Mouse (Mus musculus): ENCODE results near the gene Cenpb. TPM values are rescaled to one million over a fixed set of nuclear protein-coding genes. Genes with fewer than 3 reads are reported as not detected.

The Cenpb gene
- total RNA-seq, 1 experiment = 38.5 TPM

DNA sequence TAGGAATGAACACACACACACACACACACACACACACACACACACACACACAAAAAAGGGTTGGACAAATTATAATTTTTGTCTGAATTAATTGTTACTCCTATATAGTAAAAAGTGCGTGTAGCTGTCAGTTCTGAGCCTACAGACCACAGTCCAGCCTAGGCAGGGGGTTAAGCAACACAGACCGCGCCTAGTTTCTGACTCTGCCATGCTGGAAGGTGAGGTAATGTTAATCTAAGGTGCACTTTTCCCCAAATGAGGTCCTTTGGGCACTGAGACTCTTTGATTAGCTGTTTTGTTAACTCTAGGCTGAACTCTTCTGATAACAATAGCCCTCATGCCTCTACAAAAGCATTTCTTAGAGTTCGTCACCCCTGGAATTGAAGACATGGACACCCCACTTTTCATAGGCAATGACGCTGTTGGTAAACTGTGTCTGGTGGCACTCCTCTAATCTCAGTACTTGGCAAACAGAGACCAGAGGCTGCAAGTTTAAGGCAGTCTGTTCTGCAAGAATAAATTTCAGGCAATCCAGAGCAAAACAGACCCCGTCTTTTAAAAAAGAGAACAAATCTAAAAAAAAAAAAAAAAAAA, 24.0 kb upstream of the Cenpb start:
- DNase-seq (ENCODE audit: low read depth, low spot score) = no peak
- Histone ChIP-seq H3K4me1 (ENCODE audit: control insufficient read depth in 2 of 2, insufficient read depth in 2 of 2, low read length in 2 of 2, poor library complexity in 1 of 2) (peaks cover 2 to 5% of the 10 kb centered on the region in 2 experiments; a peak in 1 of 4 replicates), H3K9ac (ENCODE audit: insufficient read depth, low read depth, low read length, poor library complexity, severe bottlenecking) (no peak overlapping the region), H3K36me3 (ENCODE audit: control insufficient read depth, insufficient read depth, low read length, poor library complexity, severe bottlenecking) (no peaks in the 10 kb centered on the region), H3K27ac (ENCODE audit: insufficient read depth, low read depth, low read length, poor library complexity, severe bottlenecking) (no peak overlapping the region), H3K4me3 (ENCODE audit: insufficient read depth in 1 of 2, low read depth in 1 of 2, low read length in 2 of 2, poor library complexity in 1 of 2, severe bottlenecking in 1 of 2) (no peak overlapping the region), H3K9me3 (ENCODE audit: control insufficient read depth, insufficient read depth, low read depth, low read length) (no peaks in the 10 kb centered on the region)
- in situ Hi-C loops (cut with MboI; ENCODE audit: low sequenced_read_pairs in 2 of 2, unreplicated experiment in 2 of 2) = no loop called here
- no peak for TF ChIP-seq ZC3H11A (IDR thresholded peaks at IDR 0.05; ENCODE audit: borderline replicate concordance, low read depth, low read length)

DNA sequence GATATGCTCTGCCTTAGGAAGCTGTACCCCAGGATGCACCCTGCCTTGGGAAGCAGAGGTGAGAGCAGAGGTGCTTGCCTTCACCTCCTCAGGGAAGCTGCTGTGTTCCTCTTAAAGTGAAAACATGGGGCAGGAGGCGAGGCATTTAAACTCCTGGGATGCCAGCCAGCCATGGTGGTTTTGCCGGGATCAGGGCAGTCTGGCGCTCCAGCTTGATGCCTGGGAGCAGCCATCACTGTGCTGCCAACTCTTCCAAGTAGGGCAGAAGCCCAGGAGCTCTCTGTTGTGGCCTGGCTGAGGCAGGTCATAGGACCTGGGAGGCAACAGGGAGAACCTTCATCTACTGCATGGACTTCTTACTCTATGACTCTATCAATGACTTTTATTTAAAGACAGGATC, 21.4 kb upstream of the Cenpb start:
- no peak overlapping the region for H3K27ac ChIP-seq (ENCODE audit: insufficient read depth, low read depth, low read length, poor library complexity, severe bottlenecking)
- peaks cover 2 to 14% of the 10 kb centered on the region in 2 experiments; a peak in 1 of 4 replicates for H3K4me1 ChIP-seq (ENCODE audit: control insufficient read depth in 2 of 2, insufficient read depth in 2 of 2, low read length in 2 of 2, poor library complexity in 1 of 2)
- no peak for TF ChIP-seq CHD2 (IDR thresholded peaks at IDR 0.05; ENCODE audit: low read depth, low read length)
- no peak for TF ChIP-seq ZNF384 (IDR thresholded peaks at IDR 0.05; ENCODE audit: low read depth, low read length)
- no peak for TF ChIP-seq ZC3H11A (IDR thresholded peaks at IDR 0.05; ENCODE audit: borderline replicate concordance, low read depth, low read length)
- TF ChIP-seq HCFC1 (IDR thresholded peaks at IDR 0.05; ENCODE audit: borderline replicate concordance, insufficient read depth, low read length) = no peak
- TF ChIP-seq MAFK (IDR thresholded peaks at IDR 0.05; ENCODE audit: insufficient read depth, low read depth, low read length) = no peak
- no peaks in the 10 kb centered on the region for H3K9me3 ChIP-seq (ENCODE audit: control insufficient read depth, insufficient read depth, low read depth, low read length)
- DNase-seq (ENCODE audit: low read depth, low spot score) = no peak
- no peak overlapping the region for H3K4me3 ChIP-seq (ENCODE audit: insufficient read depth in 1 of 2, low read depth in 1 of 2, low read length in 2 of 2, poor library complexity in 1 of 2, severe bottlenecking in 1 of 2)
- peaks cover 2% of the 10 kb centered on the region; the same call in 1 of the 2 replicates for H3K36me3 ChIP-seq (ENCODE audit: control insufficient read depth, insufficient read depth, low read length, poor library complexity, severe bottlenecking)
- H3K9ac ChIP-seq (ENCODE audit: insufficient read depth, low read depth, low read length, poor library complexity, severe bottlenecking) = no peak overlapping the region
- in situ Hi-C loops (cut with MboI; ENCODE audit: low sequenced_read_pairs in 2 of 2, unreplicated experiment in 2 of 2) = no loop called here

DNA sequence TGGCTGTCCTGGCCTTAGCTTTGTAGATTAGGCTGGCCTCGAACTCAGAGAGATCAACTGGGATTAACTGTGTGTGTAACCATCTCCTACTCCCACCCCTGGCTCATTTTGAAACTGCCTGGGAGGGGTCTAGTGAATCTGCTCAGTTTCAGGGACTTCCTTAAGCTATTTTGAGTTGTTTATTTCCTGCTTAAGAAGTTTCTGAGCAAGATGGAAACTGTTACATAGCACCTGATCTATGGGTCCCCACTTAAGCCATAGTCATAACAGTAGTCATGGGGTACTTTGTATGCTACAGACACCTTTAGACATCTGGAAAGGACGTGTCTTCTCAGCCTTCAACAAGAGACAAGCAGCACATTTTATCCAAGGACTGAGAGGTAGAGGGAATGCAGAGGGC, 20.8 kb upstream of the Cenpb start:
- in situ Hi-C loops (cut with MboI; ENCODE audit: low sequenced_read_pairs in 2 of 2, unreplicated experiment in 2 of 2) = no loop called here
- Histone ChIP-seq H3K36me3 (ENCODE audit: control insufficient read depth, insufficient read depth, low read length, poor library complexity, severe bottlenecking) (peaks cover 2% of the 10 kb centered on the region; the same call in 1 of the 2 replicates), H3K4me1 (ENCODE audit: control insufficient read depth in 2 of 2, insufficient read depth in 2 of 2, low read length in 2 of 2, poor library complexity in 1 of 2) (peaks cover 2 to 14% of the 10 kb centered on the region in 2 experiments; a peak in 1 of 4 replicates), H3K9ac (ENCODE audit: insufficient read depth, low read depth, low read length, poor library complexity, severe bottlenecking) (no peak overlapping the region), H3K9me3 (ENCODE audit: control insufficient read depth, insufficient read depth, low read depth, low read length) (no peaks in the 10 kb centered on the region), H3K4me3 (ENCODE audit: insufficient read depth in 1 of 2, low read depth in 1 of 2, low read length in 2 of 2, poor library complexity in 1 of 2, severe bottlenecking in 1 of 2) (no peak overlapping the region), H3K27ac (ENCODE audit: insufficient read depth, low read depth, low read length, poor library complexity, severe bottlenecking) (no peak overlapping the region)
- TF ChIP-seq ZNF384 (IDR thresholded peaks at IDR 0.05; ENCODE audit: low read depth, low read length) = no peak
- TF ChIP-seq MAFK (IDR thresholded peaks at IDR 0.05; ENCODE audit: insufficient read depth, low read depth, low read length) = no peak
- TF ChIP-seq HCFC1 (IDR thresholded peaks at IDR 0.05; ENCODE audit: borderline replicate concordance, insufficient read depth, low read length) = no peak
- no peak for TF ChIP-seq ZC3H11A (IDR thresholded peaks at IDR 0.05; ENCODE audit: borderline replicate concordance, low read depth, low read length)
- no peak for TF ChIP-seq CHD2 (IDR thresholded peaks at IDR 0.05; ENCODE audit: low read depth, low read length)
- no peak for DNase-seq (ENCODE audit: low read depth, low spot score)

DNA sequence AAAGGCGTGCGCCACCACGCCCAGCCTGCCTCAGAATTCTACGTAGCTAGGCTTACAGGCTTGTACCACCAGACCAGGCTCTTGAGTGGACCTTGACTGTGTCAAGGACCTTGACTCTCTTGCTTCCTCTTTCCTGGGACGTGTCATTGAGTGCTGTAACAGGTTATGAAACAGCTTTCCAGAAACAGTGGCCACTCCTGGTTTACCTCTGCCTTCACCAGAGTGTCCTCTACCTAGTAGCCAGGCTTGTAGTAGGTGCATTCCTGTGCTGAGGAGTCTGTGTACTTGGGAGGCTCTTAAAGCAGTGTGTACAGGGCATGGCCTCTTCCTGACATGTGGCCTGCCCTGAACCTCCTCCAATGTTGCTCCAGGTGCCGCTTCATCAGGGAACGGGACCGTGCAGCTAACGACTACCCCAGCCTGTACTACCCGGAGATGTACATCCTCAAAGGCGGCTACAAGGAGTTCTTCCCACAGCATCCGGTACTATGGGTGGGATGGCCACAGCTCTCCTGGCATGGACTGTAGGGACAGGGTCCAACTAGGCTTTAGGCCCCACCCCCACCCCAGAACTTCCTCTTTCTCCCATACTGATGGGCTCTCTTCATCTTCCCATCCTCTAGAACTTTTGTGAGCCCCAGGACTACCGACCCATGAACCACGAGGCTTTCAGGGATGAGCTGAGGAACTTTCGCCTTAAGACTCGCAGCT, 16.9 kb upstream of the Cenpb start:
- no peak for DNase-seq (ENCODE audit: low read depth, low spot score)
- no peak overlapping the region for H3K4me3 ChIP-seq (ENCODE audit: insufficient read depth in 1 of 2, low read depth in 1 of 2, low read length in 2 of 2, poor library complexity in 1 of 2, severe bottlenecking in 1 of 2)

More for the DNA sequence above, 16.9 kb upstream of the Cenpb start:
- TF ChIP-seq MAFK (IDR thresholded peaks at IDR 0.05; ENCODE audit: insufficient read depth, low read depth, low read length) (no peak), CHD2 (IDR thresholded peaks at IDR 0.05; ENCODE audit: low read depth, low read length) (no peak), HCFC1 (IDR thresholded peaks at IDR 0.05; ENCODE audit: borderline replicate concordance, insufficient read depth, low read length) (no peak), ZNF384 (IDR thresholded peaks at IDR 0.05; ENCODE audit: low read depth, low read length) (no peak), ZC3H11A (IDR thresholded peaks at IDR 0.05; ENCODE audit: borderline replicate concordance, low read depth, low read length) (no peak)
- Histone ChIP-seq H3K9me3 (ENCODE audit: control insufficient read depth, insufficient read depth, low read depth, low read length) (no peaks in the 10 kb centered on the region), H3K4me1 (ENCODE audit: control insufficient read depth in 2 of 2, insufficient read depth in 2 of 2, low read length in 2 of 2, poor library complexity in 1 of 2) (peaks cover 0 to 9% of the 10 kb centered on the region in 2 experiments; a peak in 1 of 4 replicates), H3K27ac (ENCODE audit: insufficient read depth, low read depth, low read length, poor library complexity, severe bottlenecking) (no peak overlapping the region), H3K36me3 (ENCODE audit: control insufficient read depth, insufficient read depth, low read length, poor library complexity, severe bottlenecking) (peaks cover 13% of the 10 kb centered on the region; the same call in 1 of the 2 replicates), H3K9ac (ENCODE audit: insufficient read depth, low read depth, low read length, poor library complexity, severe bottlenecking) (no peak overlapping the region)
- in situ Hi-C loops (cut with MboI; ENCODE audit: low sequenced_read_pairs in 2 of 2, unreplicated experiment in 2 of 2) = no loop called here

Data from ES-E14 (cell line).